Mouse (Mus musculus) cerebellum, adult 2 months (tissue): ENCODE results near the gene Mybpc2. TPM values are rescaled to one million over a fixed set of nuclear protein-coding genes. Genes with fewer than 3 reads are reported as not detected.

ENCODE experiments used
- DNase-seq, 2 experiments: peaks; one replicate each; pipeline ENCODE4 v3.0.0; 2021
- H3K27ac ChIP-seq: fragments of 200-500 bp; 2 replicates; pipeline ENCODE4 v1.5.1; 2012; ENCODE audit warnings: low read length, control low read depth, inconsistent platforms; ENCODE audit not compliant: insufficient read depth
- H3K27me3 ChIP-seq: fragments of 200-500 bp; 2 replicates; pipeline ENCODE4 v1.6.1; 2012; ENCODE audit warnings: inconsistent platforms, mild to moderate bottlenecking, low read length, moderate library complexity; ENCODE audit not compliant: control insufficient read depth, insufficient read depth
- H3K4me1 ChIP-seq: fragments of 200-500 bp; 2 replicates; pipeline ENCODE4 v1.6.1; 2011; ENCODE audit warnings: low read length; ENCODE audit not compliant: control insufficient read depth, insufficient read depth
- H3K4me3 ChIP-seq: fragments of 200-500 bp; replicated peaks from 2 replicates; pipeline ENCODE3; 2011; ENCODE audit warnings: mild to moderate bottlenecking, low read depth, low read length, control low read depth; ENCODE audit not compliant: insufficient read depth
- CTCF ChIP-seq: fragments of 200-500 bp; IDR thresholded peaks from 2 replicates; pipeline ENCODE4 v1.5.1; 2011; ENCODE audit warnings: low read depth, mild to moderate bottlenecking, control low read depth, low read length, moderate library complexity, borderline replicate concordance; ENCODE audit not compliant: insufficient read depth
- POLR2A ChIP-seq: fragments of 200-500 bp; IDR thresholded peaks from 2 replicates; pipeline ENCODE4 v1.6.1; 2011; ENCODE audit warnings: low read length, control low read depth, borderline replicate concordance; ENCODE audit not compliant: insufficient read depth
- WGBS: fragments of 180-500 bp; shearing (Covaris S2); methylation state at CpG from one replicate; pipeline ENCODE4 v1.1.7; 2018; 5-methylcytosine and 5-hydroxymethylcytosine counted together
- polyA plus RNA-seq: library from polyadenylated mRNA; depleted of rRNA; stranded (reverse); fragments of >200 nt; gene quantifications from 2 replicates; pipeline ENCODE4 v1.2.3, GENCODE M21; 2012; rRNA removed

Mybpc2 gene
- polyA plus RNA-seq = 0.14 and 0.18 TPM in 2 replicates

DNA sequence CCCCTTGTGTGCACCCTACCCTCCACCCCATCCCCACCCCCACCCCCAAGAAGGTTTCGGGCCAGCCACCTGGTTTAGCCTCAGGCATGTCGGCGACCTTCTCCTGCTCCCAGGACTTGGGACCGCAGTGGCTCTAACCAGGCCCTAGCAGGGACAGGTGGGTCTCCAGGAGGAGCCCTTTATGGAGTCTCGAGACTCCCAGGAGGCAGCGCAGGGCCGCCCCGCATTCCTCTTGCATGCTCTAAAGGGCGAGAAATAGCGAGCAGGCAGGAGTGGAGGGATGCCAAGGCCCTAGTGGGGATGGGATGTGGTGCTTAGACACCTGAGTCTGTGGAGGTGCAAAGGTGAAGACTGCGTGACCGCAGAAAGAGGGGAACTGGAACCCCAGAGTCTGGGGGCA lies at the start of gene Mybpc2:
Gene Mybpc2, minus strand, starts transcription at position 155 of the 400 bp plus-strand sequence.
- H3K27ac ChIP-seq = no peak within 1 kb of the TSS
- TF ChIP-seq CTCF = no peak
- TF ChIP-seq POLR2A = no peak

DNA sequence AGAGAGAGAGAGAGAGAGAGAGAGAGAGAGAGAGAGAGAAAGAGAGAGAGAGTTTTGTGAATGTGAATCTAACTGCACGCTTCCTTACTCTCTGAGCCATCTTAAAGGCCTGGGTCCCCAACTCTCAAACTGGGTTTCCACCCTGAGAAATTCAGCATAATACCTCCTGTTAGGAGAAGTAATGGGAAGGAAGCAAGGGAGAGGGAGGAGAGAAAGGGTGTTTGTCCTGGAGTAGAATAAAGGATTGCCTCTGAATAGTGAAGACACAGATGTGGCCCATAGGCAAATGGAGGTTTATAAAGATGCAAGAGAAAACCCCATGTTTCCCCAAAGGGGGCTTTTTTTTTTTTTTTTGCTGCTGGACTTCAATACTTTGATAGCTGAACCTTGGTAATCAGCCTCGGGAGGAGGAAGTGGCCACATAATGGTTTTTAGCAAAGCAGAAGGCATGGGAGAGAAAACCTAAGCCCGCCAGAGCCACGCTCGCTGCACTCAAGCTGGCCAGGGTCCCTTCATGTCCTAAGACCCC lies 48.6 kb upstream of the Mybpc2 start:
- no peak for DNase-seq
- no peak overlapping the region for H3K4me3 ChIP-seq
- H3K27me3 ChIP-seq = no peaks in the 10 kb centered on the region
- H3K27ac ChIP-seq = no peak overlapping the region
- no peaks in the 10 kb centered on the region for H3K4me1 ChIP-seq
- no peak for TF ChIP-seq POLR2A
- TF ChIP-seq CTCF = no peak
- WGBS = 73% methylated on average over 5 of the region's 5 CpGs

More for the DNA sequence above, at the start of gene Mybpc2:
- WGBS = 49% methylated on average over 12 of the region's 12 CpGs
- no peak within 1 kb of the TSS for H3K4me3 ChIP-seq
- DNase-seq = no peak
- no peaks in the 10 kb centered on the region for H3K27me3 ChIP-seq
- H3K4me1 ChIP-seq = no peaks in the 10 kb centered on the region

DNA sequence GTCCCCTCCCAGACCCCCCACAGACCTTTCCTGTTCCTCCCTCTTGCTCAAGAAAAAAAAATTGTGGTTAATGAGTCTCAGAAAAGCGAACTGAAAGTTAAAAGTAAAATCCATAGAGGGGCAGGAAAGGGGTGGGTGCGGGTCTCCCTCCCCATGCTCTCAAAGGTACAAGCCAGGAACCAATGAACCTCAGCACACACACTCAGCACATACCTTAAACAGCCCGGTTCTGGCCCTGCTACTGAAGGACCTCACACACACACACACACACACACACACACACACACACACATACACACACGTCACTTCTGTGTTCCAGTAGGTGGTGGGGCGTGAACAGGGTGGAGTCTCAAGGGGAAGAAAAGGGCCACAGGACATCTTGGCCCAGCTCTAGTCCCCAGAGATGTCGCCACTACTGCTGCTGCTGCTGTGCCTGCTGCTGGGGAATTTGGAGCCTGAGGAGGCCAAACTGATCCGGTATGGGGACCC lies 47.8 kb upstream of the Mybpc2 start, which contains the start of gene Napsa:
Gene Napsa, plus strand, starts transcription at position 168 of the 489 bp plus-strand sequence.
- H3K27ac ChIP-seq = no peak within 1 kb of the TSS
- DNase-seq = no peak
- H3K4me1 ChIP-seq = no peaks in the 10 kb centered on the region
- WGBS = 34% methylated on average over 7 of the region's 7 CpGs
- no peak within 1 kb of the TSS for H3K4me3 ChIP-seq
- no peaks in the 10 kb centered on the region for H3K27me3 ChIP-seq
- TF ChIP-seq CTCF (no peak), POLR2A (no peak)

DNA sequence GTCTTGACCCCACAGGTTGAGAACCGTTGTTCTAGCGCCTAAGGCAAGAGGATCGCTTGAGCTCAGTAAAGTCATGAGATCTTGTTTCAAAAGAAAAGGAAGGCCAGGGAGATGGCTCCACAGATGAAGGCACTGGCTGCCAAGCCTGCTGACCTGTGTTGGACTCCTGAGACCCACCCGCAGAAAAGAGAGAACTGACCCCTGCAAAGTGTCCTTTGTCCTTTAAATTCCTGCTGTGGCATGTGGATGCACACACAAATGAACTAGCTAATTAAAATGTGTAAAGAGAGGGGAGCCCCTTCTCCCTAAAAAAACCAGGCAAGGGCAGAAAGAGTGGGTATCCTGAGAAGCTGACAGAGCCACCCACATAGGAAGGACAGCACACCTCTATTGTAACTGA lies 47.4 kb upstream of the Mybpc2 start:
- H3K27me3 ChIP-seq = no peaks in the 10 kb centered on the region
- no peak for TF ChIP-seq CTCF
- TF ChIP-seq POLR2A = no peak
- WGBS = 44% methylated on average over 4 of the region's 4 CpGs
- H3K4me1 ChIP-seq = no peaks in the 10 kb centered on the region
- no peak overlapping the region for H3K4me3 ChIP-seq
- DNase-seq = no peak
- no peak overlapping the region for H3K27ac ChIP-seq

DNA sequence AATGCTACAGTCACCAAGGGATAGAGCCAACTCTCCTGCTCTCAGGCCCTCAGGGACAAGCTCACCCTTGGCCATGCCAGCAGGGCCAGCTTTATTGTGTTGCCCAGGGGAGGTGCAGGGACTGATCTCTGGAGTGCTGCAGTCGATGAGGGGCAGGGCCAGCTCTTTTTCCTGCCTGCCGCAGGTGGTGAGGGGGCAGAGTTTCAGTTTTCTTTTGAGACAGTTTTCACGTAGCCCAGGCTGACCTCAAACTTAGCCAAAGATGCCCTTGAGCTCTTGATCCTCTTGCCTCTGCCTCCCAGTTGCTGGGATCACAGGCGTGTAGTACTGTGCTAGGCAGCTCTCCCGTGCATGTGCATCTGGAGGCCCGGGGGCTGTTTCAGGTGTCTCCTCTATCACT lies 46.5 kb upstream of the Mybpc2 start:
- Histone ChIP-seq H3K4me1 (no peaks in the 10 kb centered on the region), H3K27ac (no peak overlapping the region), H3K27me3 (no peaks in the 10 kb centered on the region), H3K4me3 (no peak overlapping the region)
- DNase-seq = no peak
- 84% methylated on average over 6 of the region's 6 CpGs for WGBS
- TF ChIP-seq POLR2A (no peak), CTCF (no peak)

DNA sequence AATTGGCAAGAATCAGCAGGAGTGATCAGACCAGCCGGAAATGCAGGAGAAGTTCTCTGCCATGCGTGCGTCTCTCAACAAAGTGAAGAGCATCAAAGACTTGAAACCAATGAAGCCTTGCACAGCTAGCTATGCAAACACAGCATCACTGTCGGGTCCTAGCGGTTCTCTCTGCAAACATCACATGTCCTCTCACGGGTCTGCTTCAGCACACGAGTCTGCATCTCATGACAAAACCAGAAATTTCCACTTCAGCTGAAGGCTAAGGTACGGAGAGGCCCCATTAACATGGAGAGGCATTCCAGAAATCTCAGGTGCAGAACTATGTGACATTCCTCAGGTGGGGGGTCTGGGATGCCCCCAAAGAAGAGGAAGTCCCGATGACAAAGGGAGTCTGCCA lies 44.3 kb upstream of the Mybpc2 start:
- no peak for TF ChIP-seq POLR2A
- no peak for TF ChIP-seq CTCF
- Histone ChIP-seq H3K27ac (no peak overlapping the region), H3K4me1 (no peaks in the 10 kb centered on the region), H3K27me3 (no peaks in the 10 kb centered on the region), H3K4me3 (no peak overlapping the region)
- DNase-seq = no peak
- WGBS = 54% methylated on average over 9 of the region's 9 CpGs

DNA sequence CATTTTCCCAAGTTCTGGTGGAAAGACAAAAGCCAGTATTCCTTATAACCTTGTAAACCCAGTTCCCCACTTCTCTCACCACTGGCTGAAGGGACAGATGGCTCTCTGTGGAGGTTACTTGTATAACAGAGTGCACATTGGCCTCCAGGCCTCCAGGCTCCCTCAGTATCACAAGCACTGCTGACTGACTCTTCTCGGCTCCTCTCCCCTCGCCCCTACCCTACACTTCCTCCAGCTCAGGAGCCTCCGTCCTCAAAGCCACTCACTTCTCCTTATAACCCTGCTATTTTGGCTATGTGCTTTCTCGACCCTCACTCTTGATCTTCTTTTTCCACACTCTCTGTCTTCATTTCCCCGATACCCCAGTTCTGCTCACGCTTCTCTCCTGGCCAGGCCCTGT lies 41.0 kb upstream of the Mybpc2 start:
- 62% methylated on average over 6 of the region's 6 CpGs for WGBS

DNA sequence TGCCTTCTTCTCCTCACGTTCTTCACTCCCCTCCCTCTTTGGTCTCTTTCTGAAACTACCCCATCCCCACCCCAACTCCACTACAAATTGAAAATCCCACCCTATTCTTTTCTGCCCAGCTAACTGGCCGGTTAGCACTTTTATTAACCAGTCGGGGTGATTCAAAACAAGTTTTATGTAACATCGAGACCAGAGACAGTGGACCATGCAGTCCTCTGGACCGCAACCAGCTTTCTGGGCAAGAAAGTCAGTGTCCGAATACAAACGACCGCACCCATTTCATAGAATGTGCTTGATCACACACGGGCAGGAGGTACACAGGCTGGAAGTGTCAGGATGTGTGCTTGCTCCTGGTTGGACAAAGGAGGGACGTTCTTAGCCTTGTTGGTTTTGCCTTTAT lies 40.0 kb upstream of the Mybpc2 start:
- no peak for DNase-seq
- Histone ChIP-seq H3K4me3 (no peak overlapping the region), H3K27me3 (no peaks in the 10 kb centered on the region), H3K4me1 (no peaks in the 10 kb centered on the region), H3K27ac (no peak overlapping the region)
- 80% methylated on average over 10 of the region's 10 CpGs for WGBS
- TF ChIP-seq CTCF = no peak
- no peak for TF ChIP-seq POLR2A

More for the DNA sequence above, 41.0 kb upstream of the Mybpc2 start:
- TF ChIP-seq POLR2A (no peak), CTCF (no peak)
- H3K4me1 ChIP-seq = no peaks in the 10 kb centered on the region
- no peak overlapping the region for H3K27ac ChIP-seq
- H3K27me3 ChIP-seq = no peaks in the 10 kb centered on the region
- H3K4me3 ChIP-seq = no peak overlapping the region
- no peak for DNase-seq
